Mouse (Mus musculus): ENCODE results near the gene Cdc34. TPM values are rescaled to one million over a fixed set of nuclear protein-coding genes. Genes with fewer than 3 reads are reported as not detected.

Gene Cdc34
- 81.6 TPM for total RNA-seq (2023)

GRCm38 (mm10) chr10:79681591-79682245 is at the start of gene Cdc34:
TSS of gene Cdc34 (plus strand) at chr10:79682195.

GRCm38 (mm10) chr10:79637128-79638110 is 44.6 kb upstream of the Cdc34 start, which contains the start of gene Shc2:
TSS of gene Shc2 (minus strand) at chr10:79637918.

GRCm38 (mm10) chr10:79645711-79646110 is 36.3 kb upstream of the Cdc34 start, which contains the start of gene Odf3l2:
TSS of gene Odf3l2 (minus strand) at chr10:79645738.

GRCm38 (mm10) chr10:79664131-79664665 is 17.8 kb upstream of the Cdc34 start, which contains the start of gene Madcam1:
TSS of gene Madcam1 (plus strand) at chr10:79664559.

GRCm38 (mm10) chr10:79668771-79669575 is 13.0 kb upstream of the Cdc34 start, which contains the start of gene Tpgs1:
TSS of gene Tpgs1 (plus strand) at chr10:79669369.

GRCm38 (mm10) chr10:79688720-79689119 is 6.7 kb downstream of the Cdc34 start, which contains the start of gene Gzmm:
TSS of gene Gzmm (plus strand) at chr10:79689020.

GRCm38 (mm10) chr10:79704065-79704969 is 22.3 kb downstream of the Cdc34 start, which contains the start of gene Bsg:
TSS of gene Bsg (plus strand) at chr10:79704491.

GRCm38 (mm10) chr10:79716254-79716987 is 34.4 kb downstream of the Cdc34 start, which contains the start of gene Hcn2:
TSS of gene Hcn2 (plus strand) at chr10:79716634.

Other genes starting within 250 kb of the Cdc34 start
- gene Vmn2r83, start 213.5 kb upstream of the Cdc34 start, total RNA-seq (2023), result not detected
- gene Plpp2, start 148.4 kb upstream of the Cdc34 start, total RNA-seq (2023), result 2.9 TPM
- 57.4 TPM for gene Mier2, start 127.0 kb upstream of the Cdc34 start, total RNA-seq (2023)
- gene Theg, start 94.9 kb upstream of the Cdc34 start, total RNA-seq (2023), result not detected
- gene C2cd4c, start 68.2 kb upstream of the Cdc34 start, total RNA-seq (2023), result not detected
- not detected for gene Shc2, start 44.3 kb upstream of the Cdc34 start, total RNA-seq (2023)
- gene Odf3l2, start 36.5 kb upstream of the Cdc34 start, total RNA-seq (2023), result not detected
- gene Madcam1, start 17.6 kb upstream of the Cdc34 start, total RNA-seq (2023), result not detected
- gene Tpgs1, start 12.8 kb upstream of the Cdc34 start, total RNA-seq (2023), result 18.3 TPM
- gene Gzmm, start 6.8 kb downstream of the Cdc34 start, total RNA-seq (2023), result 2.1 TPM
- gene Bsg, start 22.3 kb downstream of the Cdc34 start, total RNA-seq (2023), result 88.4 TPM
- gene Hcn2, start 34.4 kb downstream of the Cdc34 start, total RNA-seq (2023), result not detected
- 48.0 TPM for gene Polrmt, start 64.4 kb downstream of the Cdc34 start, total RNA-seq (2023)
- gene Fgf22, start 72.9 kb downstream of the Cdc34 start, total RNA-seq (2023), result not detected
- 58.0 TPM for gene Rnf126, start 84.8 kb downstream of the Cdc34 start, total RNA-seq (2023)
- gene Fstl3, start 95.1 kb downstream of the Cdc34 start, total RNA-seq (2023), result not detected
- not detected for gene Prss57, start 108.8 kb downstream of the Cdc34 start, total RNA-seq (2023)
- 2.8 TPM for gene Palm, start 111.4 kb downstream of the Cdc34 start, total RNA-seq (2023)
- not detected for gene Misp, start 138.8 kb downstream of the Cdc34 start, total RNA-seq (2023)
- gene Ptbp1, start 172.2 kb downstream of the Cdc34 start, total RNA-seq (2023), result 788 TPM
- gene Prtn3, start 192.3 kb downstream of the Cdc34 start, total RNA-seq (2023), result not detected
- gene Plppr3, start 192.4 kb downstream of the Cdc34 start, total RNA-seq (2023), result 2.3 TPM
- gene Elane, start 204.1 kb downstream of the Cdc34 start, total RNA-seq (2023), result not detected
- not detected for gene Cfd, start 208.7 kb downstream of the Cdc34 start, total RNA-seq (2023)
- 74.1 TPM for gene Med16, start 226.7 kb downstream of the Cdc34 start, total RNA-seq (2023)
- not detected for gene Gm26602, start 228.7 kb downstream of the Cdc34 start, total RNA-seq (2023)
- 0.47 TPM for gene Kiss1r, start 234.8 kb downstream of the Cdc34 start, total RNA-seq (2023)
- 96.5 TPM for gene R3hdm4, start 239.0 kb downstream of the Cdc34 start, total RNA-seq (2023)
- gene Arid3a, start 244.8 kb downstream of the Cdc34 start, total RNA-seq (2023), result 7.9 TPM